Mouse (Mus musculus) adrenal gland, postnatal 10 days (tissue): Measurements from ENCODE around the gene Hist1h2bm. TPM values are rescaled to one million over a fixed set of nuclear protein-coding genes. Genes with fewer than 3 reads are reported as not detected.

ENCODE experiments used
- DNase-seq: peaks from one replicate; pipeline ENCODE4 v3.0.0; 2021; ENCODE audit warnings: mixed read lengths
- total RNA-seq, 2 experiments: library from RNA; stranded (reverse); gene quantifications; 2 replicates each; pipeline ENCODE4 v1.2.3; 2021

Hist1h2bm gene
- total RNA-seq, 2 experiments from 2014 or later = 83.1 to 103 TPM

GRCm38 (mm10) chr13:21727948-21728572 lies 6.2 kb downstream of the Hist1h2bm start:
- DNase-seq = no peak

- no peak for DNase-seq
Measured at GRCm38 (mm10) chr13:21729544-21729943, 7.7 kb downstream of the Hist1h2bm start.

GRCm38 (mm10) chr13:21733466-21733865 lies 11.6 kb downstream of the Hist1h2bm start:
- DNase-seq = no peak

- DNase-seq = peak; percentile 85
Measured at GRCm38 (mm10) chr13:21734010-21734905, 12.4 kb downstream of the Hist1h2bm start.

- peak; percentile 83 for DNase-seq
Measured at GRCm38 (mm10) chr13:21734906-21735767, 13.3 kb downstream of the Hist1h2bm start, which contains the start of gene Hist1h4j. TSS of gene Hist1h4j (plus strand) at chr13:21735064.

- DNase-seq = no peak
Measured at GRCm38 (mm10) chr13:21745006-21745405, 23.2 kb downstream of the Hist1h2bm start.

- DNase-seq = no peak
Measured at GRCm38 (mm10) chr13:21749387-21750158, 27.7 kb downstream of the Hist1h2bm start.

GRCm38 (mm10) chr13:21750159-21751017 lies 28.5 kb downstream of the Hist1h2bm start, which contains the start of gene Hist1h4k:
TSS of gene Hist1h4k (minus strand) at chr13:21750505.
- DNase-seq = peak; percentile 94

- DNase-seq = no peak
Measured at GRCm38 (mm10) chr13:21751417-21751816, 29.6 kb downstream of the Hist1h2bm start.

- no peak for DNase-seq
Measured at GRCm38 (mm10) chr13:21751827-21752226, 30.0 kb downstream of the Hist1h2bm start.

- DNase-seq = no peak
Measured at GRCm38 (mm10) chr13:21752356-21752755, 30.5 kb downstream of the Hist1h2bm start.

- no peak for DNase-seq
Measured at GRCm38 (mm10) chr13:21753051-21753523, 31.2 kb downstream of the Hist1h2bm start.

GRCm38 (mm10) chr13:21753524-21754285 lies 31.9 kb downstream of the Hist1h2bm start, which contains the start of the genes Hist1h2ak and Hist1h2bn:
TSS of gene Hist1h2ak (minus strand) at chr13:21753827.
TSS of gene Hist1h2bn (plus strand) at chr13:21754123.
- DNase-seq = peak; percentile 80

GRCm38 (mm10) chr13:21754294-21755001 lies 32.6 kb downstream of the Hist1h2bm start:
- DNase-seq = peak; percentile 65

GRCm38 (mm10) chr13:21755707-21756106 lies 33.9 kb downstream of the Hist1h2bm start:
- no peak for DNase-seq
